ENCODE assay signal across 8 mouse cellular contexts in genomic region chr7:16990006-16990744, GRCm38 (mm10). TPM values are rescaled to one million over a fixed set of nuclear protein-coding genes. Genes with fewer than 3 reads are reported as not detected.
DNase-seq lines count a peak whose midpoint lies in the region; ATAC-seq lines count a peak whose summit lies in the region.

No protein-coding gene starts in this region.

- whole genome bisulfite sequencing in embryonic facial prominence, embryonic 10.5 days, result 32% methylated on average over 15 of the region's 15 CpGs
- 19% methylated on average over 15 of the region's 15 CpGs for WGBS in midbrain, embryonic 15.5 days

- intact Hi-C loops in left cerebral cortex, postnatal 36 days (cut with DNase I), result no loop called here

- peak overlapping the region; percentile 85 for H3K27ac ChIP-seq in embryonic facial prominence, embryonic 10.5 days (replicated peaks)
- peak overlapping the region; percentile 75 for H3K27ac ChIP-seq in midbrain, embryonic 15.5 days

- no peaks in the 10 kb centered on the region for H3K27me3 ChIP-seq in embryonic facial prominence, embryonic 10.5 days (replicated peaks; ENCODE audit: low read depth, poor library complexity, severe bottlenecking)
- H3K27me3 ChIP-seq in midbrain, embryonic 15.5 days (replicated peaks), result no peaks in the 10 kb centered on the region

- 0 out of 2 replicates have a peak, but pooled peaks cover 4% of the 10 kb centered on the region for H3K9me3 ChIP-seq in embryonic facial prominence, embryonic 10.5 days
- H3K9me3 ChIP-seq in midbrain, embryonic 15.5 days, result no peaks in the 10 kb centered on the region

- peak; percentile 23 to 42 for DNase-seq in kidney, postnatal 4 days
- DNase-seq in kidney, postnatal 14 days, result no peak
- peak; percentile 41 for DNase-seq in embryonic facial prominence, embryonic 10.5 days (ENCODE audit: low spot score)
- DNase-seq in urinary bladder, postnatal 10 days (ENCODE audit: low spot score), result no peak
- DNase-seq in left cerebral cortex, postnatal 36 days (ENCODE audit: low spot score in 2 of 2), result no peak
- no peak for DNase-seq in gastrocnemius, postnatal 10 days

- no peak overlapping the region for H3K9ac ChIP-seq in midbrain, embryonic 15.5 days

- peaks cover 63% of the 10 kb centered on the region for H3K4me1 ChIP-seq in embryonic facial prominence, embryonic 10.5 days
- H3K4me1 ChIP-seq in midbrain, embryonic 15.5 days, result peaks cover 67% of the 10 kb centered on the region

- no peak overlapping the region for H3K4me2 ChIP-seq in midbrain, embryonic 15.5 days

- ATAC-seq in inflammation-experienced regulatory T-cells, adult 6 months, result peak; percentile 80
- ATAC-seq in midbrain, embryonic 15.5 days (replicated peaks), result no peak

- peak overlapping the region; percentile 16; the same call in 1 of the 2 replicates for H3K4me3 ChIP-seq in embryonic facial prominence, embryonic 10.5 days
- H3K4me3 ChIP-seq in midbrain, embryonic 15.5 days, result no peak overlapping the region

- H3K36me3 ChIP-seq in embryonic facial prominence, embryonic 10.5 days (replicated peaks), result peaks cover 4% of the 10 kb centered on the region
- H3K36me3 ChIP-seq in midbrain, embryonic 15.5 days (replicated peaks), result no peaks in the 10 kb centered on the region

RNA-seq across cellular contexts. Expression of gene Ccdc8, which starts 2.3 kb away (rescaled TPM):
- 10.5 and 11.9 TPM in 2 replicates for polyA plus RNA-seq in embryonic facial prominence, embryonic 10.5 days (2016; fragmentation: Nextera tagmentation; extraction: Ambion mirVana)
- under 1 TPM in 2 of 3 experiments, not detected in 1; 0.09 to 0.15 TPM for polyA plus RNA-seq in inflammation-experienced regulatory T-cells, adult 6 months (2017; shearing (Covaris generic))
- polyA plus RNA-seq in midbrain, embryonic 15.5 days (2015; fragmentation: Nextera tagmentation; extraction: Ambion mirVana), result 6.4 and 6.8 TPM in 2 replicates
- 1 to 10 TPM; 2.1 to 2.3 TPM for total RNA-seq in left cerebral cortex, postnatal 36 days (2021)
- total RNA-seq in gastrocnemius, postnatal 10 days (2021), result 10 to 100 TPM; 10.7 to 13.3 TPM

RNA-seq across cellular contexts. Expression of gene Gm42372, which starts 7.3 kb away (rescaled TPM):
- polyA plus RNA-seq in embryonic facial prominence, embryonic 10.5 days (2016; fragmentation: Nextera tagmentation; extraction: Ambion mirVana), result 0.59 and 0.86 TPM in 2 replicates
- polyA plus RNA-seq in inflammation-experienced regulatory T-cells, adult 6 months (2017; shearing (Covaris generic)), result 1 to 10 TPM; 3.7 to 5.7 (median 5.2) TPM
- polyA plus RNA-seq in midbrain, embryonic 15.5 days (2015; fragmentation: Nextera tagmentation; extraction: Ambion mirVana), result 6.8 and 7.1 TPM in 2 replicates
- 10 to 100 TPM; 59.7 to 61.7 TPM for total RNA-seq in left cerebral cortex, postnatal 36 days (2021)
- under 1 TPM in 1 of 2 experiments, not detected in 1; 0.16 TPM for total RNA-seq in gastrocnemius, postnatal 10 days (2021)

RNA-seq across cellular contexts. Expression of gene Pnmal1, which starts 30.7 kb away (rescaled TPM):
- polyA plus RNA-seq in embryonic facial prominence, embryonic 10.5 days (2016; fragmentation: Nextera tagmentation; extraction: Ambion mirVana), result 3.4 and 4.0 TPM in 2 replicates
- polyA plus RNA-seq in inflammation-experienced regulatory T-cells, adult 6 months (2017; shearing (Covaris generic)), result not detected
- 74.5 and 76.1 TPM in 2 replicates for polyA plus RNA-seq in midbrain, embryonic 15.5 days (2015; fragmentation: Nextera tagmentation; extraction: Ambion mirVana)
- total RNA-seq in left cerebral cortex, postnatal 36 days (2021), result 100 to 1,000 TPM; 109 to 111 TPM
- total RNA-seq in gastrocnemius, postnatal 10 days (2021), result under 1 TPM; 0.16 to 0.21 TPM

RNA-seq across cellular contexts. Expression of gene Ppp5c, which starts 37.5 kb away (rescaled TPM):
- 138 and 146 TPM in 2 replicates for polyA plus RNA-seq in embryonic facial prominence, embryonic 10.5 days (2016; fragmentation: Nextera tagmentation; extraction: Ambion mirVana)
- polyA plus RNA-seq in inflammation-experienced regulatory T-cells, adult 6 months (2017; shearing (Covaris generic)), result 10 to 100 TPM; 55.1 to 67.1 (median 62.0) TPM
- polyA plus RNA-seq in midbrain, embryonic 15.5 days (2015; fragmentation: Nextera tagmentation; extraction: Ambion mirVana), result 124 and 127 TPM in 2 replicates
- 100 to 1,000 TPM; 159 to 168 TPM for total RNA-seq in left cerebral cortex, postnatal 36 days (2021)
- 10 to 100 TPM; 54.1 to 69.8 TPM for total RNA-seq in gastrocnemius, postnatal 10 days (2021)

RNA-seq across cellular contexts. Expression of gene Pnmal2, which starts 45.7 kb away (rescaled TPM):
- polyA plus RNA-seq in embryonic facial prominence, embryonic 10.5 days (2016; fragmentation: Nextera tagmentation; extraction: Ambion mirVana), result 2.9 and 4.6 TPM in 2 replicates
- polyA plus RNA-seq in inflammation-experienced regulatory T-cells, adult 6 months (2017; shearing (Covaris generic)), result not detected
- polyA plus RNA-seq in midbrain, embryonic 15.5 days (2015; fragmentation: Nextera tagmentation; extraction: Ambion mirVana), result 198 and 205 TPM in 2 replicates
- 100 to 1,000 TPM; 249 to 288 TPM for total RNA-seq in left cerebral cortex, postnatal 36 days (2021)
- 10 to 100 TPM; 20.6 to 24.5 TPM for total RNA-seq in gastrocnemius, postnatal 10 days (2021)

Comparison
In these comparisons a context has a peak if more than half of its experiments do, and no peak if none do; other contexts are left out.
1. DNase-seq: peak in kidney, postnatal 4 days (2 of 2) and embryonic facial prominence, embryonic 10.5 days (single experiment); none in kidney, postnatal 14 days (single experiment), urinary bladder, postnatal 10 days (single experiment), left cerebral cortex, postnatal 36 days (0 of 2) and gastrocnemius, postnatal 10 days (single experiment).
2. RNA of gene Pnmal1, which starts 30.7 kb away (polyA plus RNA-seq): 74.5 to 76.1 TPM in midbrain, embryonic 15.5 days; 3.4 to 4.0 TPM in embryonic facial prominence, embryonic 10.5 days and not detected in inflammation-experienced regulatory T-cells, adult 6 months; every median in the first group is over 10 times any median in the second.